Mouse (Mus musculus) c-Kit-positive CD71-positive TER-119-positive erythroid progenitor cells, embryonic 14.5 days (primary cell): ENCODE data around the gene Gpr1.
"Not testable (repeated sequence)": the region's sequence is repeated elsewhere in the genome, so short reads cannot be mapped to it uniquely, and the experiment has no call there.

Experiments
- DNase-seq: peaks from one replicate; pipeline ENCODE4 v3.0.0-alpha.2; 2013; ENCODE audit warnings: low spot score

The Gpr1 gene

DNA sequence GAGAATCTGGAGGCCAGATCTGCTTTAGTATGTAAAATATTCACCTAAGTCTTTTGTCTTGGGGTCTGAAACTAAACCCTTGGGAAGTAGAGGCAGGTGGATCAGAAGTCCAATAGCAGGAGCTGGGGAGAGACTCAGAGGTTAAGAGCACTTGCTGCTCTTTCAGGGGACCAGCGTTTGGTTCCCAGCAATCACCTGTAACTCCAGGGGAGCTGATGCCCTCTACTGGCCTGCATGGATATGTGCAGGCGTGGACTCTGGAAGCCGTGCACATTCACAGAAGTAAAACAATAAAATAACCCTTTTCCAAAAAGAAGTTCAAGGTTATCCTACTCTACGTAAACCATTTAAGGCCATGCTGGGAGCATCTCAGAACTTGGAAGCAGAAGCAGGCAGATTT, 4.9 kb upstream of the Gpr1 start:
- DNase-seq, result no peak

DNA sequence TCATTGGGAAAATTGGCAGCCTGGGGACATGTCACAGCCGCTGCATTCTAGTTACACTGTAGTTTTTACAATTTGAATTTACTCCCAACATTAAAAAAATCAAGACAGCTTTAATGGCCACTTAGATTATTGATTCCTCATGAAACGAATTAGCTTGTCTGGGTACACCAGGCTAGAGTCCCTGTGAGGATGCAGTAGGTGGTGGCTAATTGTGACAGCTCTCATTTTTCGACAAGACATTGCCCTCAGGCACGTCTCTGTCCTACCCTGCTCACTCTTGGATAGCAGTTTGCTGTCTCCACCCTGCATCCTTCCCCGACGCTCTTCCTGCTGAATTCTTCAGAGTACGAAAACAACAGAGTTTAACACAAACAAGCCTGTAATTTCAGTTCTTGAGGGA, 288 bp upstream of the Gpr1 start:
- no peak for DNase-seq

DNA sequence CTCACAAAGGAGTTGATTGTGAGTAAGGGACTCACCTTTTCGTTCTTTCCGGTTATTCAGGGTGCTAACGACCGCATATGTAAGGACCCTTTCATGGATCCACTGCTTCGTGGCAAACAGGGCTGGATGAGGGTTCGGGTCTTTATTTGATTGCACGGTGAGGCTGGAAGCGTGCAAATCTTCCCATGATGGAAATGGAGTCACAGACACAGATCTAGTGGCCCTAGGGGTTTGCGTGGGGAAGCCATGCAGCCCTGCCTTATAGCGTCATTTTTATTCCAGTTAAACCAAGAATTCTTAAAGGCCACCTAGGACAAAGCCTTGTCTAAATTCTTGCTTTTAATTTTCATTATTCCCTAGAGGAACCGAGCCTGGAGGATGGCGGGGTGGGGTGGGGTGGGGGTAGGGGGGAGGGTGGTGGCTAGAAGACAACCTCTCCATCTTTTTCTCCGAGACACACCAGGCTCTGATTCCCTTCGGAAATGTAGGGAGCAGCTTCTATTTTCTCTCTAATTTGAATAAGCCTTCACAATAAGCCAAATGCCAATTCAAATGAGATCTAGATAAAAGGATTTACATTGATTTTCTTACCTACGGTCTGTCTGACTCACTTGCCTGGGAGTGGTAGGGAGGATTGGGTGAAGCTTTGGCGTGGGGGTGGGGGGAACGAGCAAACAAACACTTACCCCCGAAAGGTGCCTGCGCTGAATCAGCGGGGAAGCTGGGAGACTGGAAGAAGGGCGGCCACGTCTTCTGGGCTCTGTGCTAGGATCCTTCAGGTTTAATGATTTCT, 669 bp downstream of the Gpr1 start:
- DNase-seq, result no peak

DNA sequence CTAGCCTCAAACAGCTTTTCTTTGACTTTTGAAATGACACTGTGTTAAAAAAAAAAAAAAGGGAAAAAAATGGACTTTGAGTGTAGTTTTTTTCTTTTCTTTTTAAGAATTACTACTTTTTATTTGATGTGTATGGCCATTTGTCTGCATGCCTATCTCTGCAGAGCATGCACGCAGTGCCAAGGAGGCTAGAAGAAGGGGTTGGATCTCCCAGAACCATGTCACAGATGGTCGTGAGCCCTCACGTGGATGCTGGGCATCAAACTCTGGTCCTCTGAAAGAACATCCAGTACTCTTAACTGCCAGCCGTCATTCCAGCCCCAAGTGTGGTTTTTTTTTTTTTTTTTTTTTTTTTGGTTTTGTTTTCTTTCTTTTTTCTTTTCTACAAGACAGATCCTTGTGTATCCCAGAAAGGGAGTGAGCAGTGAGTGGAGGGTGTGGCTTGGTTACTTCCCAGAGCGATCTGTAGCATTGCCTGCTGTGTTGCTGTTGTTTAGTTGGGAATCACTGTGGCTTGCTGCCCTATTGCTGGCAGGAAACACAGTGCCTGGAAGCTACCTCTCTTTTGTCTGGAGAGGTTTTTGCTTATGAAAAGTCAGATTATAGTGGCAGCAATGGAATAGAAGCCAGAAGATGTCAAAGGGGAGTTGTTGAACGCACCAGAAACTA, 4.3 kb downstream of the Gpr1 start:
- no peak for DNase-seq

DNA sequence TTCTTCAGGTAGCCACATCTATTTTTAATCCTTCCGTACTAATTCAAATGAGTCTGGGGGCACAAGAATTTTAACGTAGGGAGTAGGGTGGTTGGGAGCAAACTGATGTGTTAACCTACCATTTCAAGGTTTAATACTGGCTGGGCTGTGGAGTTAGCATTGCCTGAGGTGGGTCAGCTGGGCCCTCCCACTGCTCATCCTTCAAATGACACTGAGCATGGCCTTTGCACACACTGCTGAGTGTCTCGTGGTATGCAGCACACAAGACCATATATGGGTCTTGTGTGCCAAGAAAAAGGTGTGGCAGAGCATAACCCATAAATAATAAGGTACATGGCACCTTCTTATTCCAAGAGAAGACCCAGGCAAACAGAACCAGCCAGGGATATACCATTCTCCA, 6.7 kb downstream of the Gpr1 start:
- no peak for DNase-seq

DNA sequence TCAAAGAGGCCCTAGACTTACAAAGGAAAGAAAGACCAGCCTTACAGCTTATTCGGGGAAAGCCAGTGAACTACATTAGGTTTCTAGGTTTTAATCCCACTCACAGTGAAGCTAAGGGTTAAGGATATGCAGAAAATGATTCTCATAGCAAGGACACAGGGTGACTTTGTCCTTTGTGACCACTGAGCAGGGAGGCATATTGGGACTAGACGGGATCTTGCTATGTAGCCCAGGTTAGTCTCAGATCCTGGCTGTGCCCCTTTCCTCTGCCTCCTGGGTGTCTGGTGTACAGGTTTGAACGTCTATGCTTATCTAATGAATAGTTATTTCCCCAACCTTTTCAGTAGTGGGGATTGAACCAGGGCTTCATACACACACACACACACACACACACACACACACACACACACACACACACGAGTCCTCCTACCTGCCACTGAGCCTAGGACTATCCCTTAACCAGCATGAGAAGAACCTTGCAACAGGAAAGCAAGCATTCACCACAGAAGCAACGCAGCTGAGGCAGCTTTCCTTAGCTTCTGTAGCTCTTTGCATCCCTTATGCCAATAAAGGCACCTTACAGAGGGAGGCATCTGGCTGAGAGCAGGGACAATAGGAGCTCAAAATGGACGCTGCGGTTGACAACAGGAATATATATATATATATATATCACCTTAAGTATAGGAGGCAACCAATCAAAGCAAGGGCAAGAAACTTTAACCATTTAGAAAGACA, 9.5 kb downstream of the Gpr1 start:
- no peak for DNase-seq

DNA sequence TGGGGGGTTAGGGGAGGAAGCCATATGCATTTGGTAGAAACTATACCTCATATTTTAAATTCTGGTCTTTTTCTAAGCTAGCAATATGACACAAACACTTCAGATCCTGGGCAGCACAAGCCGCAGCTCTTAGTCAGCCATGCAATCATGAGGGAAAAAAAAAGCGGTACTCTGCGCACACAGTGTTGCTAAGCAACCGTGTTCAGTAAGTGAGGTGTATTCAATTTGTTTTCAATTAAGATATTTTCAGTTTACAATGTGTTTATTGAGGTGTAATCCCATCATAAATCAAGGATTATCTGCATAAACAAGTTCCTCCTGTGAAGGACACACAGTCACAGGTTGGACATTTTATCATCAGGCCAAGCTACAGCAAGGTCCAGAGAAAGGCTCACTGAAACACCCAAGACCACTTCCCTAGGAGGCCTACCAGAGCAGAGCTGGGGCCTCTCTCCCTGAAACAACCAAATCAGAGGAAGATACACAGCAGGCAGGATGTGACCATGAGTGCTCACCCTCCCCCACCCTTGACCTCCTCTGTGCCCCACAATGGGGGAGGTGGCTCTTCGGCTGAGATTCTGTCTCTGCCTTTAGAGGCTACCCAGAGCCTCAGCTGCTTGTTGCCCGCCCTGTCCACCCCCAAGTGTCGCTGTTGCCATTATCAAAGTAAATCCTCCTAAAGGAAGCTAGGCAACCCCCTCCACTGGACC, 10.2 kb downstream of the Gpr1 start:
- DNase-seq, result no peak

DNA sequence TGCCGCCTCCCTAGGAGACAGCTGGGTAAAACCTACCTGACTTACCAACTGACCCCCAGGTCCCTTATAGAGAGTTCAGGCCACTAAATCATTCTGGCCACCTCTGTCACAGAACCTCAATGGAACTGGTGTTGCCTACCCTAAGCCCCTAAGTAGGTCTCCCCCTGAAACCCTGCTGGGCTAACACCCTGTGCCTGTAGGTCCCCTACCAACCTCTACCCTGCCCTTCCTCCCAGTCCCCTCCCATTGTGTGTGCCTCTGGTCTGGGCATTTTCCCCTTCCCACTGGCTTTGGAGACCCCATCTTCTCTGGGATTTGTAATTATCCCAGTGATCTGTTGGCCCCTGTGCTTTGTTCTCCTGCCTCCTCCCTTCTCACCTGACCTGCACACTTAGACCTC, 10.9 kb downstream of the Gpr1 start:
- no peak for DNase-seq

DNA sequence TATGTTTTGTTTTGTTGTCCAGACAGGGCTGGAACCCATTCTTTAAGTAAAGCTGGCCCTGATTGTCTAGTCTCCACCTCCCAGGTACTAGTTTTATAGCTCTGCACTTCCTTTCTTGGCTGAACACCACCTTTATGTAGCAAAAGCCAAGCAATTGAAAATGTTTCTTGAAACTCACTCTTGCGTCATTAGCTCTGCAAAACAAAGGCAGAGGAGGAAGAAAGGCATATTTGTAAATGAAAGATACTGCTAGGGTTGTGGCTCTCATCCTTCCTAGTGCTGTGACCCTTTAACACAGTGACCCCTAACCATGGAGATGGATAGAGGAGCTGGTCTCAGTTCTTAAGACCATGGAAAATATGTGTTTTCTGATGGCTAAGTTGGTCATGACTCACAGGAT, 12.7 kb downstream of the Gpr1 start:
- no peak for DNase-seq

DNA sequence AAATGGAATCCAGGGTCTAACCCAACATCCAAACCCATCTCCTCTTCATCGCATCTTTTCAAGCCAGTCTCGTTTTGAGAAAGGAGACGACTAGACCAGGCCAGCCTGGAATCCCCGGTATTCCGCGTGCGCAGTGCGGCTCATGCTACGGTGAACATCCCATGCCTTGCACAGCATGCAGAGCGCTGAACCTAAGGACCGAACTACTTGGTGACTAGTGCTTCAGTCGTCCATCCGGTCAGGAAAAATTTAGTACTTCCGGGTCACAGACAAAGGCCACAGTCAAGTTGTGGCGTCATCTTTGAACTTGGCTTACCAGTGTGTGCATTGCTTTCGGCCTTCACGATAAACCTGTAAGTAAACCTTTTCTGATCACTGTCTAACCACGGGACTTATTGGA, 14.0 kb downstream of the Gpr1 start:
- DNase-seq, result no peak

DNA sequence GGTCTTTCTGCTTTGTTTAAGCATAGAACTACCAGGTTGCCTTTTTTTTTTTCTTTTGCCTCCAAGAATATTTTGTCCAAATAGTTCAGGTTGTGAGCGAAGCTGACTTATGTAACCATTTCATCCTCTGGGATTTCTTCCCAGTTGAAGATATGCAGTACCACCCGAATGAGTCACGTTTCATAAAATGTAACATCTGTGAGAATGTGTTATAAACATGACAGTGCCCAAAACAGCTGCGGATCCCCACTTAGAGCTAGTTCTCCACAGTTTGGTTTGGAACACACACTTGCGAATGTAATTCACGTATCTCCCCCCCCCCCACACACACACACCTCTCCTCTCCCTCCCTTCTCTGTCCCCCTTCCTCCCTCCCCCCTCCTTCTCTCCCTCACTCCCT, 15.0 kb downstream of the Gpr1 start:
- no peak for DNase-seq

DNA sequence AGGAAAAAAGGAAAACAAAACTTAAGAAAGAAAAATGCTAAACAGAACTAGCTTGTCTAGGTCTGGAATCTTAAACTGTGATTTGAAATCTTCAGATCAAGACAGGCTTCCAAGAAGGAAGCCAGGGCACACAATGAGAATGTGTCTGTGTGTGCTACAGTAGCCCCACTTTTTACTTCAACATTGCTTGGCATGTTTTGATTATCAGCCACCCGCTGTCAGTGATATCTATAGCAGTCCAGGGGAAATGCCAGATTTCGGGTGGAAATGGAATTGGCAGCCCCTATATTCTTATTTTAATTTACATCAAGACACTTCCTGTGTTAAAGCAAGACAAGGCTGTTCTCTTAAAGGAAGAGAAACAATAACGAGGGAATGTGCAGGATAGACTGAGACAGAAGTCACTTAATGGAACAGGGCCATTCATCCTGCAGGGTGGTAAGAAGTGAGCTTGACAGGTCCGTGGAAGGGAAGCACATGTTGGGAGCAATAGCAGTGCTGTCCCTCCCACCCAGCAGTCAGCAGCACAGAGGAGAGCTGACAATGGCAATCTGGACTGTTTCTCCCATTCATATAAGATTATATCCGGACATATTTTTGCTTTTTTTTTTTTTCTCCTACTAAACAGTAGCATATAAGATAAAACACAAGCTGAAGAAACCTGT, 18.4 kb downstream of the Gpr1 start:
- no peak for DNase-seq

DNA sequence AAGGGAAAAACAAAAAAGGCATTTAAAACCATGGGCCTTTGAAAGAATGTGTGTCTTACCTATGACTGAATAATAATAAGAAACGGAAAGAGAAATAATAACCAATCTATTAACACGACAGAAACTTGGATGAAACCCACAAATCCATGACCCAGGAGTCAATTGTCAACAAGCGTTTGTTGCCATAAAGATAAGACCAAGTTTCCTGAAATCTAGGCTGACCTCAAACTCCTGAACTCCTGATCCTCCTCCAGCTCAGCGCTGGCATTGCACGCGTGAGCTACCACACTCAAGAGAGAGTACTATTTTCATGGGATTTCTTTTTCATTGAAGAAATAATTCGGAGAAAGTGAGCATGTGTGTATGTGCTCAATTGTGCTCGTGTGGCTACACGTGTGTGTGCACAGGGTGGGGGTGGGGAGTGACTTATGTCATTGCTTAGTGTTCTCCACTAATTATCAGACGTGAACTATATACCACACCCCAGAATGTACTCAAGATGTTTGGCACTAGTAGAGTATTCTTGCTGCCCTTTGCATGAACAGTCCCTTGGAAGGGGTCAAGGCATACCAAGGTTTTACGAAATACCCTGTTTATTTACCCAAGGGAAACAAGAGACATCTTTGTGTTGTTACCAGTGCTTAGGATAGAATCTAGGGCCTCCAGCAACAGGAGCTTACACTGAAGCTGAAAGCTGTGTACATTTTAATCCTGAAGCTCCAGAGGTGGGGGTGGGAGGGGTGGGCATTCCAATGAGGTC, 21.9 kb downstream of the Gpr1 start:
- DNase-seq, result no peak

DNA sequence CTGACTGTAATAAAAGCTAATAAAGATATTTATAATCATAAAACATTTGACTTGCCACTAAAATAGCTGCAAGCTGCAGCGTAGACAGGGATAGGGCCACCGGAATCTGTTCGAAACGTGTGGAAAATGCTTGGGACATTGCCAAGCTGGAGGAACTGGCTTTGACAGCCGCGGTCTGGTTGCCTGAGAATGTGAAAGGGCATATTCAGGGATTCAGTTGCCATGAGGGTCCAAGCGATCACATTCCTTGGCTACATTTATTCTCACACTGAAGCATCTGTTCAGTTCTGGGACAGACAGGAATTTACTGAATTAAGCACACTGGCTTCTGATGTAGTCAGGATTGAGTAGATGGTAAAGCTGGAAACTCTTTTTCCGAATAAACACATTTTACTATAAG, 23.5 kb downstream of the Gpr1 start:
- DNase-seq, result no peak

DNA sequence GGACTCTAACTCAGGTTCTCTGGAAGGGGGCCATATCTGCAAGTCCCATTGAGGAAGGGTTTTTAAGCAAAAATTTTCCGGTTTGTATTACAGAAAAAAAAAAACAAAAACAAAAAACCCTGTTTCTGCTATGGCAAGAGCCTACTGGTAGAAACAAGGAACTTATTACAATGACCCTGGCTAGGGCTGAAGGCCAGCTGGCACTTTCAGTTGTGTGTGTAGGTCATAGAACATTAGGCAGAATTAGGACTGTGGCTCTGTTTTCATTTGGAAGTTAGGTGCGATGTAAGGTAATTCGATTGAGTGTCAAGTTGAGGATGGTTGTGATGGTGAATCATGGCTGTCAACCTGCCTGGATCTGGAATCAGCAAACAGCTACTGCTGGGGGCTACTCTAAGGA, 25.8 kb downstream of the Gpr1 start:
- no peak for DNase-seq

DNA sequence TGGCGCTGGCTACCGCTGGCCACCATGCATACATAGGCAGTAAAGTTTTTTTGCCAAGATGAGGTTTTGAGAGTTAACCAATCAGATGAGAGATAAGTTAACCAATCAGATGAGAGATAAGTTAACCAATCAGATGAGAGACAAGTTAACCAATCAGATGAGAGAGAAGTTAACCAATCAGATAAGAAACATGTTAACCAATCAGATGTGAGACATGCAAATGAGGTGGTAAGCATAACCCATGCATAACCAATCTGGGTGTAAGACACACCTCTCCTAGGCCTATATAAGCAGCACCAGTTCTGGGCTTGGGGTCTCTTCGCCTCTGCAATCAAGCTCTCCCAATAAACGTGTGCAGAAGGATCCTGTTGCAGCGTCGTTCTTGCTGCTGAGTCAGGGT, 28.9 kb downstream of the Gpr1 start:
- not testable (repeated sequence) for DNase-seq

DNA sequence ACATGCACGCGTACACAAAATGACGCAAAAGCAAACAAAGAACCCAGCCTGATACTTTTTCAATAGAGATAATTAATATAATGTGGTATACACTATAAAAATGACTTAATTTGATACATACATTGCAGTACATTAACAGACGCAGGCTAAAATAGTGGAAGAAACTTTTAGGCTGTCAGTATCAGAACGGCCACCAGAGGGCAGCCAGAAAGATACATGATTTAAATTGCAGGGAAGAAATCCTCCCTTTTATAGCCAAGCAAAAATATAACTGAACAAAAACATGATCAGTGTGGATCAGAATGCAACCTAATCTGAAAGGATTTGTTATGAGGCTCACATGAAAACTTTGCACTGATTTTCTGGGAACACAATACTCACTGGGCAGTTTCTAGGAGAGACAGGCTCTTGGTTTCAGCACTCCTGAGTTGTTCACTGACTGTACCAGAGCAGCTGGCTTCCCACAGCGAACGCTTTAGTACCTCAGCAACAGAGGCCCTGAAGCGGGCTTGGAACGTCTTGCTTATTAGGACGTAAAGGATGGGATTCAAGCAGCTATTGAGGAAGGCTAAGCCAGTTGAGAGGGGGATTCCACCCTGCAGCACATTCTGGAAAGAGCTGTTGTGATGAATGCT, 31.6 kb downstream of the Gpr1 start:
- DNase-seq, result peak; percentile 44

DNA sequence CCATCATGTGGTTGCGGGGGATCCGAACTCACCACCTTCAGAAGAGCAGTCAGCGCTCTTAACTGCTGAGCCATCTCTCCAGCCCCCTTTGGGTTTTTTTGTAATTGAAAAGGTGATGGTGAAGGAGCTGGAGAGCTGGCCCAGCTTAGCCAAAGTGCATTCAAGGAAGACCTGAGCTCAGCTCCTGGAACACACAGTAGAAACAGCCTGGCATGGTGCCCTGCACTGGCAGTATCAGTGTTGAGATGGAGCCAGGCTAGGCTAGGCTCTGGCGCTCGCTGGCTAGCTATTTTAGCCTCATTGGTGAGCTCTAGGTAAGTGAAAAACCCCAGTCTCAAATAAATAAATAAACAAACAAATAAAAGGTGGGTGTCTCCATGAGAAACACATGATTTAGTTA, 32.1 kb downstream of the Gpr1 start:
- no peak for DNase-seq

DNA sequence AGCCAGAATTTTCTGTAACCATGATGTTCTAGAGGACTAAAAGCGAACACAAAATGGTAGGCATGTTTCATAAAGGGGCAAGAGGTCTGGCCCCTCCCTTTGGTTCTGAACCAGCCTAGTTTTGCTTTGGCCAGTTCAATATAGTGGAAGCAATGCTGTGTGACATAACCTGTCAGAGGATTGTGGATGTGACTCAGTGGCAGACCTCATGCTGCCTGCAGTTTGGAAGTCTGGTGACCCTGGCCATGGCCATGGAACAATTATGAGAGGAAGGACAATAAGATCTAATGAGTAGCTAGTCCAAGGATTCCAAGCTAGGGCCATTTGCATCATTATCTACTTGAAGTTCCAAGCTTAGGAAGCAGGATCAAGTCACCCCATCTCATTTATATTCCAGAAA, 32.9 kb downstream of the Gpr1 start:
- DNase-seq, result no peak

DNA sequence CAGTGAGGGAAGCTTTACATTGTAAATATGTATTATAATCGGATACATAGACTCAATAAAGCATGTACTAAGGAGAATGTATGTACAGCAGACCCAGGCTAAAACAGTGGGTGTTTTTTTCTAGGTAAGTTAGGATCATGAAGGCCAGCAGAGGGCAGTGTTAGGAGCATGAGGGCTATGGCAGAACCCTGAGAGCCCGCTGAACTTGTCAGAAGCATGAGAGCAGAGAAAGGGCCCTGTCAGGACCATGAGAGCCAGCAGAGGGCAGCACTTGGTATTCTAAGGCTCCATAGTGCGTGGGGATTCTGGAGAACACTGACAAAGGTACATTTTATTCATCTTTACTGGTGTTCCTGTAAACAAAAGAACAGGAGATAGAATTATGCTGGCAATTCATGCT, 33.3 kb downstream of the Gpr1 start:
- peak; percentile 95 for DNase-seq

DNA sequence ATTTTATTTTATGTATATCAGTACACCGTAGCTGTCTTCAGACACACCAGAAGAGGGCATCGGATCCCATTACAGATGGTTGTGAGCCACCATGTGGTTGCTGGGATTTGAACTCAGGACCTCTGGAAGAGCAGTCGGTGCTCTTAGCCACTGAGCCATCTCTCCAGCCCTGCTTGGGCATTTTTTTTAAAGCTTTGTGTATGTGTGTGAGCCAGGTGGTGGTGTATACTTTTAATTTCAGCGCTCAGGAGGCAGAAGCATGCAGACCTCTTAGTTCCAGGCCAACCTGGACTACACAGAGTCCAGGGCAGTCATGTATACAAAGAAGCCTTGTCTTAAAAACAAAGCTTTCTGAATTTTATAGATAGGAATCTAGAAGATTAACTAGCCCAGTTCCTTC, 33.8 kb downstream of the Gpr1 start:
- not testable (repeated sequence) for DNase-seq
